Comparison of ENCODE assay signal across 8 mouse cellular contexts in the genomic region with DNA sequence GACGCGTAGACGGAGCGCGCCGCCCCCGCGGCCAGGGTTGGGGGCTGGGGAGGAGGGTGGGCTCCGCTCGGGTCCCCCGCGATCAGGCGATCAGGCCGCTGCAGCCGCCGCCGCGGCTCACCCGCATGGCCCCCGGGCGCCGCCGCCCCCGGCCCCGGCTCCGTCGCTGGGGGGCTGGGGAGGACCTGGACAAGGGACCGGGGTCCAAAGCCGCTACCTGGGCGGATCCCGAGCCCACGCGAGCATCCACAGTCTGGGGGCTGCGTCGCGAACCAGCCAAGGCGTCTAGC. TPM values are rescaled to one million over a fixed set of nuclear protein-coding genes. Genes with fewer than 3 reads are reported as not detected.
DNase-seq lines count a peak whose midpoint lies in the region; ATAC-seq and TF ChIP-seq lines count a peak whose summit lies in the region.

No protein-coding gene starts in this region.

- no peak for ATAC-seq in lung, embryonic 15.5 days (ENCODE audit: borderline replicate concordance, extremely low read depth, low FRiP score, low TSS enrichment)
- ATAC-seq in forebrain, embryonic 11.5 days (replicated peaks; ENCODE audit: low FRiP score), result no peak
- ATAC-seq in intestine, postnatal 0 days, result no peak
- ATAC-seq in neural tube, embryonic 13.5 days (ENCODE audit: low read depth), result no peak

- H3K4me1 ChIP-seq in lung, embryonic 15.5 days, result peaks cover 31% of the 10 kb centered on the region
- peaks cover 24% of the 10 kb centered on the region for H3K4me1 ChIP-seq in forebrain, embryonic 11.5 days (replicated peaks; ENCODE audit: control insufficient read depth, insufficient read depth, low read length)
- H3K4me1 ChIP-seq in intestine, postnatal 0 days (replicated peaks; ENCODE audit: control insufficient read depth, insufficient read depth, low read length), result 0 out of 2 replicates have a peak, but pooled peaks cover 2% of the 10 kb centered on the region
- peaks cover 42% of the 10 kb centered on the region for H3K4me1 ChIP-seq in neural tube, embryonic 13.5 days (replicated peaks)

- H3K27me3 ChIP-seq in lung, embryonic 15.5 days, result peaks cover 63% of the 10 kb centered on the region
- H3K27me3 ChIP-seq in forebrain, embryonic 11.5 days (ENCODE audit: control insufficient read depth, insufficient read depth, low read length), result peaks cover 61% of the 10 kb centered on the region
- no peaks in the 10 kb centered on the region for H3K27me3 ChIP-seq in intestine, postnatal 0 days (replicated peaks; ENCODE audit: control insufficient read depth, insufficient read depth, low read length)
- peaks cover 80% of the 10 kb centered on the region for H3K27me3 ChIP-seq in neural tube, embryonic 13.5 days

- H3K9me3 ChIP-seq in lung, embryonic 15.5 days, result no peaks in the 10 kb centered on the region
- no peaks in the 10 kb centered on the region for H3K9me3 ChIP-seq in forebrain, embryonic 11.5 days (ENCODE audit: control insufficient read depth, low read length)
- no peaks in the 10 kb centered on the region for H3K9me3 ChIP-seq in intestine, postnatal 0 days (ENCODE audit: control insufficient read depth)
- no peaks in the 10 kb centered on the region for H3K9me3 ChIP-seq in neural tube, embryonic 13.5 days

- H3K4me2 ChIP-seq in lung, embryonic 15.5 days, result peak overlapping the region; percentile 94
- peak overlapping the region; percentile 51 for H3K4me2 ChIP-seq in forebrain, embryonic 11.5 days (ENCODE audit: low read depth, low read length, severe bottlenecking)
- peak overlapping the region; percentile 95 for H3K4me2 ChIP-seq in intestine, postnatal 0 days (replicated peaks; ENCODE audit: low read depth)
- H3K4me2 ChIP-seq in neural tube, embryonic 13.5 days, result peak overlapping the region; percentile 91

- 0% methylated on average over 15 of the region's 37 CpGs for WGBS in lung, embryonic 15.5 days
- under 1% methylated on average over 28 of the region's 37 CpGs for WGBS in forebrain, embryonic 11.5 days
- WGBS in intestine, postnatal 0 days, result under 1% methylated on average over 37 of the region's 37 CpGs
- WGBS in neural tube, embryonic 13.5 days, result under 1% methylated on average over 35 of the region's 37 CpGs

- peak overlapping the region; percentile 79 for H3K27ac ChIP-seq in lung, embryonic 15.5 days
- H3K27ac ChIP-seq in forebrain, embryonic 11.5 days (ENCODE audit: low read depth, low read length), result no peak overlapping the region
- H3K27ac ChIP-seq in intestine, postnatal 0 days (ENCODE audit: low read depth, low read length), result peak overlapping the region; percentile 97
- H3K27ac ChIP-seq in neural tube, embryonic 13.5 days (replicated peaks), result peak overlapping the region; percentile 54; the same call in 1 of the 2 replicates

- no peak for TF ChIP-seq CTCF in intestine, postnatal 0 days (IDR thresholded peaks at IDR 0.05; ENCODE audit: low read depth)

- no peaks in the 10 kb centered on the region for H3K36me3 ChIP-seq in lung, embryonic 15.5 days
- H3K36me3 ChIP-seq in forebrain, embryonic 11.5 days (ENCODE audit: control insufficient read depth, insufficient read depth, low read length), result no peaks in the 10 kb centered on the region
- H3K36me3 ChIP-seq in intestine, postnatal 0 days (ENCODE audit: control insufficient read depth, insufficient read depth), result no peaks in the 10 kb centered on the region
- H3K36me3 ChIP-seq in neural tube, embryonic 13.5 days, result no peaks in the 10 kb centered on the region

- H3K4me3 ChIP-seq in lung, embryonic 15.5 days, result peak overlapping the region; percentile 61
- H3K4me3 ChIP-seq in forebrain, embryonic 11.5 days (ENCODE audit: low read depth, low read length), result peak overlapping the region; percentile 52
- H3K4me3 ChIP-seq in intestine, postnatal 0 days (ENCODE audit: low read depth, low read length), result peak overlapping the region; percentile 87
- H3K4me3 ChIP-seq in neural tube, embryonic 13.5 days, result peak overlapping the region; percentile 66

- peak overlapping the region; percentile 67 for H3K9ac ChIP-seq in lung, embryonic 15.5 days
- H3K9ac ChIP-seq in forebrain, embryonic 11.5 days (ENCODE audit: low read length), result peak overlapping the region; percentile 14; the same call in 1 of the 2 replicates
- H3K9ac ChIP-seq in intestine, postnatal 0 days (ENCODE audit: low read depth, low read length), result peak overlapping the region; percentile 93
- peak overlapping the region; percentile 85 for H3K9ac ChIP-seq in neural tube, embryonic 13.5 days

- DNase-seq in lung, postnatal 25 days (ENCODE audit: low spot score), result no peak
- no peak for DNase-seq in forebrain, embryonic 11.5 days (ENCODE audit: low spot score)
- DNase-seq in frontal cortex, postnatal 10 days (ENCODE audit: low spot score in 2 of 2), result no peak
- DNase-seq in left cerebral cortex, adult 9 months (ENCODE audit: low spot score in 2 of 2), result no peak
- no peak for DNase-seq in cerebellum, adult 18-20 months

RNA-seq across cellular contexts. Expression of a gene that starts 0.8 kb away (rescaled TPM):
- 8.4 TPM in 2 replicates for polyA plus RNA-seq in lung, embryonic 15.5 days (2015; fragmentation: Nextera tagmentation; extraction: Ambion mirVana)
- polyA plus RNA-seq in forebrain, embryonic 11.5 days (2014; fragmentation: Nextera tagmentation; extraction: Ambion mirVana), result 2.8 and 2.9 TPM in 2 replicates
- polyA plus RNA-seq in intestine, postnatal 0 days (2015; fragmentation: Nextera tagmentation; extraction: Ambion mirVana), result 6.9 and 7.1 TPM in 2 replicates
- polyA plus RNA-seq in neural tube, embryonic 13.5 days (2015; fragmentation: Nextera tagmentation; extraction: Ambion mirVana), result 3.3 TPM in 2 replicates

RNA-seq across cellular contexts. Expression of a gene that starts 43.1 kb away (rescaled TPM):
- 2.4 and 2.8 TPM in 2 replicates for polyA plus RNA-seq in lung, embryonic 15.5 days (2015; fragmentation: Nextera tagmentation; extraction: Ambion mirVana)
- polyA plus RNA-seq in forebrain, embryonic 11.5 days (2014; fragmentation: Nextera tagmentation; extraction: Ambion mirVana), result 2.5 and 3.3 TPM in 2 replicates
- polyA plus RNA-seq in intestine, postnatal 0 days (2015; fragmentation: Nextera tagmentation; extraction: Ambion mirVana), result 2.5 and 3.8 TPM in 2 replicates
- polyA plus RNA-seq in neural tube, embryonic 13.5 days (2015; fragmentation: Nextera tagmentation; extraction: Ambion mirVana), result 3.0 and 3.3 TPM in 2 replicates

Comparison
In these comparisons a context has a peak if more than half of its experiments do, and no peak if none do; other contexts are left out.
1. H3K9ac ChIP-seq: peak in every context shown above with its lines; median percentile 93 in intestine, postnatal 0 days; 85 in neural tube, embryonic 13.5 days; 67 in lung, embryonic 15.5 days; 14 in forebrain, embryonic 11.5 days.